Mouse (Mus musculus) spleen, postnatal 0 days (tissue): Measurements from ENCODE around the gene Macrod2. TPM values are rescaled to one million over a fixed set of nuclear protein-coding genes. Genes with fewer than 3 reads are reported as not detected.

ENCODE experiments used
- polyA plus RNA-seq: library from polyadenylated mRNA; unstranded; fragments of >200 nt; fragmentation: Nextera tagmentation; extraction: Ambion mirVana; gene quantifications from 2 replicates; pipeline ENCODE4 v1.2.1, GENCODE M21; 2015

The Macrod2 gene
- 9.3 and 9.8 TPM in 2 replicates for polyA plus RNA-seq

DNA sequence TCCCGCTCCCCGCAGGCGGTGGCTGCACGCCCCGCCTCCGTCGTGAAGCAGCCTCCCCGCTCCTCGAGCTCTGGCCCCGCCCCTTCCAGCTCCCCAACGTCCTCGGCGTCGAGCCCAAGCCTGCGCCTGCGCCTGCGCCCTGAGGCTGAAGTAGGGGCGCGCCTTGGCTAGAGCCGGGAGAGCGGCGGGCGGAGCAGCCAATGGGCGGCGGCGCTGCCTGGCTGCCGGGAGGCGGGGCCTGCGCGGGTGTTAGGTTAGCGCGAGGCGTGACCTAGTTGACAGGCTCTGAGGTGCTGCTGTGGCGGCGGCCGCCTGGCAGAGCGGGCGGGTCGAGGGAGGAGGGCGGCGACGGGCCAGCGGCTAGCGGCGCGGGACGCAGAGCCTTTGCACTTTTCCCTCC, at the start of gene Macrod2:
Macrod2 (plus strand) TSS at position 131 of the 400 bp plus-strand sequence.

DNA sequence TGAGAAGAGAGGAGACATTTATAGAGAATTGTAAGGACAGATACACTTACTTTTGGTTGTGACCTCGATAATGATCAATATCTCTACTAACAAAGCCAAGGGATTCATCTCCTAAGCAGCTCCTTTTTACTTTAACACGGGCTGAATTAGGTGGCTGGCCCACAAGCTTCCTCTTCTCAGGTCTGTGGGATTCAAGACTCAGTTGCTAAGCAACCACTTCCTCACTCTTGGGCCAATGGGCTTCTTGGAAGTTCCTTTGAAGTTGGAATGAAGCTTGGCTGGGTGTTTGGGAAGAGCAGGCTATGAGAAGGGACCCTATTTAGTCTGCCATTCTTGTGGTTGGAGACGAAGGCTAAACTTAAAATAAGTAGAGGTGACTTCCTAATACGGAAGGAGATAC, 5.6 kb upstream of the Macrod2 start, which contains the start of gene Sel1l2:
Sel1l2 (minus strand) TSS at position 182 of the 400 bp plus-strand sequence.

DNA sequence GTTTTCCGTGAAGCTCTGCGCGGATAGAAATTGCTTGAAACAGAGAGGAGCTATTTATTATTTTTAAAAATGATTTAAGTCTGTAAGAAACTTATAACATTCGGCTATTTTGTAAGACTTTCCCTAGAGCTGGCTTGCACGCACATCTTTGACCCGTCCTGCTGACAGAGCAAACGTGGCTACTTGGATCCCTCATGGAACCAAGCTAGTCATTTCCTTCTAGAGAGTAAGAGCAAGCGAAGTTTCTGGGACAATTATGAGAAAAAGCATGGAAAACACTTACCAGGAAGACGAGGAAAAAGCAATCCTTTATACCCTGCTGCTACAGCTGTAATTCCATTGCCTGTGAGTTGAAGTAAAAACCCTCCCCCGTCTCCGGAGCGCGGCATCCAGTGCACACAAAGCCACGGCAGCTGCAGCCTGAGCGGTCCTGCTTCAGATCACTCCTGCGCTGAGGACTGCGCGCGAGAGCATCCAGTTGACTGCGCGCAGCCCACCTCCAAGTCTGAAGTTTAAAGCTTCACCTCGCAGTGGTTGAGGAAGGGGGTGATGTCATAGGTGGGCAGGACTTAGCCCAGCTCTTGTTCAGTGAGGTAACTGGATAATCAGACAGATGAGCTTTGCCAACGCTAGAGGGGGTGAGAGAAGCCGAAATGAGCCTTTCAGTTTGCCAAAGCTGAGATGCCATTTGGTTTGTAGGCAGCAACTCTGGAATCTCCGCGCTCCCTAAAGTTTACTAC, 276.0 kb downstream of the Macrod2 start, which contains the start of gene Flrt3:
Flrt3 (minus strand) TSS at position 507 of the 740 bp plus-strand sequence.

Other genes starting within 250 kb of the Macrod2 start
- gene Gm17374, start 243.3 kb upstream of the Macrod2 start, polyA plus RNA-seq = not detected in 2 replicates
- 19.2 and 20.8 TPM in 2 replicates for gene Esf1, start 224.7 kb upstream of the Macrod2 start, polyA plus RNA-seq
- 7.7 and 8.6 TPM in 2 replicates for gene Ndufaf5, start 224.7 kb upstream of the Macrod2 start, polyA plus RNA-seq
- gene Sel1l2, start 5.6 kb upstream of the Macrod2 start, polyA plus RNA-seq = not detected in 2 replicates